Mouse (Mus musculus) heart, embryonic 13.5 days (tissue): ENCODE results near the gene Btaf1. TPM values are rescaled to one million over a fixed set of nuclear protein-coding genes. Genes with fewer than 3 reads are reported as not detected.

Source experiments
- ATAC-seq: fragments of 200-750 bp; cut with Nextera tagmentation; 2 replicates; pipeline ENCODE4 v1.8.0; 2017; ENCODE audit warnings: moderate TSS enrichment; ENCODE audit not compliant: insufficient number of reproducible peaks, low FRiP score, low TSS enrichment; ENCODE audit errors: extremely low read depth
- H3K27ac ChIP-seq: fragments of 300-500 bp; sonication (generic); replicated peaks from 2 replicates; pipeline ENCODE4 v1.5.1; 2015; ENCODE audit warnings: moderate library complexity, mild to moderate bottlenecking, inconsistent platforms
- H3K27me3 ChIP-seq: fragments of 300-500 bp; sonication (generic); replicated peaks from 2 replicates; pipeline ENCODE4 v1.6.1; 2015; ENCODE audit warnings: mild to moderate bottlenecking, inconsistent platforms
- H3K36me3 ChIP-seq: fragments of 300-500 bp; sonication (generic); 2 replicates; pipeline ENCODE4 v1.6.1; 2015; ENCODE audit warnings: mild to moderate bottlenecking, inconsistent platforms
- H3K4me1 ChIP-seq: fragments of 300-500 bp; sonication (generic); 2 replicates; pipeline ENCODE4 v1.6.1; 2015; ENCODE audit warnings: inconsistent platforms
- H3K4me2 ChIP-seq: fragments of 300-500 bp; sonication (generic); 2 replicates; pipeline ENCODE4 v1.6.1; 2015; ENCODE audit warnings: inconsistent platforms, mild to moderate bottlenecking, moderate library complexity
- H3K4me3 ChIP-seq: fragments of 300-500 bp; sonication (generic); 2 replicates; pipeline ENCODE4 v1.5.1; 2015; ENCODE audit warnings: moderate library complexity, mild to moderate bottlenecking, inconsistent platforms
- H3K9ac ChIP-seq: fragments of 300-500 bp; sonication (generic); 2 replicates; pipeline ENCODE4 v1.6.1; 2015; ENCODE audit warnings: inconsistent platforms, mild to moderate bottlenecking, moderate library complexity
- H3K9me3 ChIP-seq: fragments of 300-500 bp; sonication (generic); 2 replicates; pipeline ENCODE4 v1.6.1; 2016; ENCODE audit warnings: inconsistent platforms
- WGBS: fragments of 180-500 bp; shearing (Covaris S2); methylation state at CpG from one replicate; pipeline ENCODE4 v1.1.7; 2015; ENCODE audit warnings: mixed read lengths; 5-methylcytosine and 5-hydroxymethylcytosine counted together
- polyA plus RNA-seq: library from polyadenylated mRNA; unstranded; fragments of >200 nt; fragmentation: Nextera tagmentation; extraction: Ambion mirVana; gene quantifications from 2 replicates; pipeline ENCODE4 v1.2.1, GENCODE M21; 2015

The Btaf1 gene
- polyA plus RNA-seq = 6.5 and 6.9 TPM in 2 replicates

DNA sequence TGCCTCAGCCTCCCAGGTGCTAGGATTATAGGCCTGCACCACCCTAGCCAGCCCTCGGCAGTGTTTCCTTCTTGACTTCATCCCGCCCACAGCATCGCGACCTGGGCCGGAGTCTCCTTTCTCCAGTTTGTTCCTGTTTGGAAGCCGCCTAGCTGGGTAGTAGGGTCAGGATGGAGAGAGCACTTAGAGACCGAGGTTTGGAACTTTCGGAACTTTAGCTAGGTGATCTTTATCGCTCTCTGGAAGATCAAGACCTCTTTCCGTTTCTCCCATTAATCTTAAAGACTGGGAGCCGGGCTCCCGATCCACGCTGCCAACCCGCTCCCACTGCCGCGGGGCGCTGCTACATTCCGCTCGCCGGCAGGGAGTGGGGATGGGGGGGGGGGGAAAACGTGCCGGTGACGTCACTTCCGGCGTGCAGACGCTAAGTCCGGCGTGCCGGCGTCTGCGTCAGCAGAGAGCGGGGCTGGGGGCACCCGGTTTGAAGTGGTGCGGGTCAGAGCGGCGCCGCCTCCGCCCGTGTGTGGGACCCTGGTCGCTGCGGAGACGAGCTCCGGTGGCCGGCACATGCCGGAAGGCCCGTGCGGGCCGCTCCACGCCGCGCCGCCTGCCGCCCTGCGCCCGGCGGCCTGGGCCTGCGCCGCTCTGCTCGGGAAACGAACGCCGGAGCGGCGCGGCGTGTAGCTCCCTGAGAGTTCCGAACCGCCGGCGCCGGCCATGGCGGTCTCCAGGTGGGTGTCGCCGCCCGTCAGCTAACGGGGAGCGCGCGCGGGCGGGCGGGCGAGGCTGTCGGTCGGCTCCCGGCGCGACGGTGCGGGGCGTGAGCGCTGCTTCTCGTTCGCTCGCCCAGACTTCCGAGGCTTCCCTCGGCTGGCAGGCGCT is at the start of gene Btaf1:
Gene Btaf1, plus strand, starts transcription at position 409 of the 882 bp plus-strand sequence.
- ATAC-seq = peak; percentile 90

DNA sequence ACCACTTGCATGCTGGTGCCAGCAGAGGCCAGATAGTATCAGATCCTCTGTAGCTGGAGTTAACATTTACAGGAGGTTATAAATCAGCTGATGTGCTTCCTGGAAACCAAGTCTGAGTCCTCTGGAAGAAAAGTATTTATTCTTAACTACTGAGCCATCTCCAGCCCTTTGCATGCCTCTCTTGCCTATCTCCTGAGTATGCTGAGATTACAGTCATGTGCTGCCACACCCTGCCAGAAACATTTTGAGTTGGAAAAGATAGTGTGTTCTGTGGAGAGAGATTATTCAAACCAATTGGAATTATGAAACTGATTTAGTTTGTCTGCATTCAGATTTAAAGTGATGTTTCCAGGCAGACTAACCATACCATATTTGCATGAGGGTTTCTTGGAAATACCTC is 48.5 kb upstream of the Btaf1 start:
- Histone ChIP-seq H3K27ac (no peak overlapping the region; the same call in 1 of the 2 replicates), H3K4me3 (no peak overlapping the region), H3K36me3 (peaks cover 90% of the 10 kb centered on the region), H3K4me2 (no peak overlapping the region), H3K9ac (no peak overlapping the region), H3K27me3 (no peaks in the 10 kb centered on the region), H3K9me3 (no peaks in the 10 kb centered on the region), H3K4me1 (peaks cover 22% of the 10 kb centered on the region)
- ATAC-seq = no peak

More for the DNA sequence above, at the start of gene Btaf1:
- Histone ChIP-seq H3K4me2 (peak within 1 kb of the TSS; percentile 94), H3K9ac (peak within 1 kb of the TSS; percentile 95), H3K4me3 (peak within 1 kb of the TSS; percentile 97), H3K9me3 (no peaks in the 10 kb centered on the region), H3K36me3 (no peaks in the 10 kb centered on the region), H3K4me1 (peaks cover 35% of the 10 kb centered on the region), H3K27ac (peak within 1 kb of the TSS; percentile 94), H3K27me3 (no peaks in the 10 kb centered on the region)
- under 1% methylated on average over 98 of the region's 98 CpGs for WGBS

DNA sequence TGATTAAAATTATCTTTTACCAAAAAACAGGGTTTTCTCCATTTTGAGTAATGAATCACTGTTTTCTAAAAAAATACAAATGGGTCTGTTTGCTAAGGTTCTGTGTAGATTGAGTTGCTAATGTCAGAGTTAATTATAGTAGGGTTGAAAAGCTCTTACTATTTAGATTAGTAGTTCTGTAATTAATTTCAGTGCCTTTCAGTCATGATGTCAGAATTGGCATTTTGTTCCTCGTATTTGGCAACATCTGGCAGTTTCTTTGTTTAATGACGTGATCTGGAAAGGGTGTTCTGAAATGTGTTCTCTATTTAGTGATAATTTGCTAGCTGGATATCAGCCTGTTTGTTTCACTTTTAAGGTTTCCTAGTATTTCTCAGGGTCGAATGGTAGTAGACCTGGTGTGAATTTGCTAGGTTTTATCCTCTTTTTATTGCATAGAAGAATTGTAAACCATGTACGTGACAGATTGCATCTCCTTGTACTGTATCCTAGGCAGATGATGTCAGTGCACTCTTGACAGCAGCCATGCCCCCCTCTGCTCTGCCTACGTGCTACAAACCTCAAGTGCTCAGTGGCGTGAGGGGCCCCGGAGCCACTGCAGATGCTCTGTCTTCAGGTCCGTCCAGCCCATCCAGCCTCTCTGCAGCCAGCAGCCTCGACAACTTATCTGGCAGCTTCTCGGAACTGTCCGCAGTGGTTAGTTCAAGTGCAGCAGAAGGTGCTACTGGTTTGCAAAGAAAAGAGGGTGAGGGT is 47.0 kb upstream of the Btaf1 start:
- H3K36me3 ChIP-seq = peaks cover 91% of the 10 kb centered on the region
- peak overlapping the region; percentile 56 for H3K9ac ChIP-seq
- H3K4me1 ChIP-seq = peaks cover 22% of the 10 kb centered on the region
- peak overlapping the region; percentile 34 for H3K4me2 ChIP-seq
- peak; percentile 37; the same call in 1 of the 2 replicates for ATAC-seq
- no peaks in the 10 kb centered on the region for H3K9me3 ChIP-seq
- H3K27ac ChIP-seq = peak overlapping the region; percentile 81
- H3K27me3 ChIP-seq = no peaks in the 10 kb centered on the region
- H3K4me3 ChIP-seq = no peak overlapping the region
- WGBS = 44% methylated on average over 11 of the region's 11 CpGs

DNA sequence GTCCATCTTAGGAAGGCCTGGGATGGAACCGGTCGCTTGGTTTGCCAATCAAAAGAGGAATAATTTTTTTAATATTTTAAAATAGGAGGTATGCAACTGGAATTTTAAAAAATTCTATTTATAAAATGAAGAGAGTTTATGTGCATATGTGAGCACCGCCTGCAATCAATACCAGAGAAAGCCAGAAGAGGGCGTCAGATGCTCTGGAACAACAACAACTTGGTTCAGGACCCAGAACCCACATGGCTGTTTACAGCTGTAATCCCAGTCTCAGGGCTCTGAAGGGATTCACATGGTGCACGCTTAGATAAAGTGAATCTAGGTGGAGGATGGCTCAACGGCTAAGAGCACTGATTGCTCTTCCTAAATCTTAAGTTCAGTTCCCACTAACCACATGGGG is 42.8 kb upstream of the Btaf1 start:
- Histone ChIP-seq H3K27ac (no peak overlapping the region), H3K9me3 (no peaks in the 10 kb centered on the region), H3K27me3 (no peaks in the 10 kb centered on the region), H3K36me3 (peaks cover 93% of the 10 kb centered on the region), H3K9ac (no peak overlapping the region), H3K4me2 (no peak overlapping the region), H3K4me1 (peaks cover 17% of the 10 kb centered on the region), H3K4me3 (no peak overlapping the region)
- WGBS = 82% methylated on average over 6 of the region's 6 CpGs
- no peak for ATAC-seq

DNA sequence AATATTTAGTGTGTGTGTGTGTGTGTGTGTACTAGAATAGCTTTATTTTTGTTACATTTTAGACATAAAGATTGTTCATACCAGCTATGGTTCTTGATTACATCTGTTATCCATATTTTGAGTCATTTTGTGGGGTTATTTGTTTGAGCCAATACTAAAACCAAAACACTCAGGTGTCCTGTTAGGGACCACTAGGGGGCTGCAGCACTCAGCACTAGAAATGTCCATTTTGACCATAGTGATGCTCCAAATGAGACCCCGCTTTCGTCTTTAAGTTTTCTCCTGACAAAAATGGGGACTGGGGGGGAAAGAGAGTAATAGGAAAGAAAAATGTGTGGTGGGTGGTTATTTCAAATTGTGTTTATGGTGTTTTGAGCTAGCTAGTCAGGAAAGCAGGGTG is 39.6 kb upstream of the Btaf1 start:
- Histone ChIP-seq H3K27ac (no peak overlapping the region), H3K4me3 (no peak overlapping the region), H3K27me3 (no peaks in the 10 kb centered on the region), H3K9ac (no peak overlapping the region), H3K36me3 (peaks cover 99% of the 10 kb centered on the region), H3K4me1 (peaks cover 6% of the 10 kb centered on the region; the same call in 1 of the 2 replicates), H3K9me3 (no peaks in the 10 kb centered on the region), H3K4me2 (no peak overlapping the region)
- no peak for ATAC-seq
- WGBS = 90% methylated on average over 2 of the region's 2 CpGs

DNA sequence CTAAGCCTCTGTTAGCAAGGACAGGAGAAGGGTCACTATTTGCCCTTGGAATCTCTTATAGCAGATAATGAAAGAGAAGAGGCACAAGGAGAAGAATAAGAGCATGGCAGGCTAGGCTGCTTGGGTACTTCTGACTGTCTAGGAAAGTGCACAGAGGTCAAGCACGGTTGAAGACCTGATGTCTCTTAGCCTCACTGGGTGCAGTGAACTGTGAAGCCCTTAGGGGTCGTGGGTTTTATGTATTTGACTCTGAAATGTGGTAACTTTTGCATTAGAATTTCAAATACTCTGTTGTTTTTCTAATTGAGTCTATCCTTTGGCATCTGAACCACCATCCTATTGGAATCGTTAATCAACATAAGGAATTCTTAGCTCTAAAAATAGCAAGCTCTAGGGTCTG is 38.2 kb upstream of the Btaf1 start:
- no peak overlapping the region for H3K4me3 ChIP-seq
- H3K9ac ChIP-seq = no peak overlapping the region
- H3K4me1 ChIP-seq = peaks cover 6% of the 10 kb centered on the region; the same call in 1 of the 2 replicates
- WGBS = 67% methylated on average over 3 of the region's 3 CpGs
- no peak overlapping the region for H3K4me2 ChIP-seq
- no peak overlapping the region for H3K27ac ChIP-seq
- H3K36me3 ChIP-seq = peaks cover 98% of the 10 kb centered on the region
- no peak for ATAC-seq
- H3K27me3 ChIP-seq = no peaks in the 10 kb centered on the region
- H3K9me3 ChIP-seq = no peaks in the 10 kb centered on the region

DNA sequence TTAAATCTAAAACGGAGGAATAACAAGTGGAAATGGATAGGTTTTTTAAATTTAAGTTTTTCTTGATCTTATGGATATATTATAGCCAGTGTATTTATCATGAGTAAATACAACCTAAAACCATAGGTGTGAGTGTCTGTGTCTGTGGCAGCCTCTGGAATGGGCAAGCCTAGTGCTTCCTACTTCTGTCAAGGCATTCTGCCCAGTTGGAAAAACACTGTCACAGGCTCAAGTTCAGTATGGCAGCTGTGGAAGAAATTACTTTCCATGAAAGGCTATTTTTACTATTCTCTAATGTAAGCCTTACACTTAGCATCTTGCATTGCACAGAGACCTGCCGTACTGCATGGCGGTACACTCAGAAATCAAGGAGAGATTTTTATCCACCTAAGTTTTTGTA is 34.1 kb upstream of the Btaf1 start:
- Histone ChIP-seq H3K4me2 (no peak overlapping the region), H3K36me3 (peaks cover 85% of the 10 kb centered on the region), H3K27ac (no peak overlapping the region), H3K9ac (no peak overlapping the region), H3K4me3 (no peak overlapping the region), H3K27me3 (no peaks in the 10 kb centered on the region), H3K4me1 (peaks cover 6% of the 10 kb centered on the region; the same call in 1 of the 2 replicates), H3K9me3 (no peaks in the 10 kb centered on the region)
- ATAC-seq = no peak
- 96% methylated on average over 3 of the region's 3 CpGs for WGBS

DNA sequence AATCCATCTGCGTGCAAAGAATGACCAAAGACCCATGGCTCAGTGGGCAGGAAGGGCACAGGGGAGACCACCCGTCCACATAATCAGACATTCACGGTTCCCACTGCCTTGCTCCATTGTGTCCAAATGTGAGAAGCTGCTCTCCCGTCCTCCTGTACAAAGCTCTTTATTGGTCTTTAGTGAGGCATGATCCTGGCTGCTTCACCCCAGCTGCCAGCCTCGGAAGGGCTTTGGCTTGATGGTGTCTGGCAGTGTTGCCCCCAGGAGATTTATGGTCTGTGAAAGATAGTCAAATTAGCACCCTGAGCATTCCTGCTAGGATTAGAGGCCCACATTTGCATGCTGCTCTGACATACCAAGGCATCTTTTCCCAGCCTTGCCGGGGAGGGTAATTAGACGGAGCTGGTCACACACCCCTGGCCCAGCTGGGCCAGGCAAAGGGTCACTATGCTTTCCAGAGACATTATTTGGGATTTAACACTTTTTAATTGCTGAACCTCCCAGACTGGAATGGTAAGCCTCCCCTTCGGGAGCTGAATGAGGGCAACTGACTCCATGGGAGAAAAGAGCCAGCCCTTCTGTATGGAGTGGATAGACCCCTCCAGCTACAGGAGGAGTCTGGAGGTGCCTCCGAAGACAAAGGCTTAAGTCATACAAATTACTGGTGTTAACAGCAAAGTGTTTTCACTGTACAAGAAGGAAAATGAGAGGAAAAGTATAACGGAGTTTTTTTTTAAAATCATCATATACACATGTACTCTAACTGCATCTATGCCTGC is 28.9 kb upstream of the Btaf1 start:
- no peaks in the 10 kb centered on the region for H3K27me3 ChIP-seq
- ATAC-seq = no peak
- 0 out of 2 replicates have a peak, but pooled peaks cover 3% of the 10 kb centered on the region for H3K4me1 ChIP-seq
- no peak overlapping the region for H3K27ac ChIP-seq
- no peak overlapping the region for H3K9ac ChIP-seq
- no peaks in the 10 kb centered on the region for H3K9me3 ChIP-seq
- no peak overlapping the region for H3K4me3 ChIP-seq
- peaks cover 34% of the 10 kb centered on the region for H3K36me3 ChIP-seq
- WGBS = 27% methylated on average over 10 of the region's 10 CpGs
- no peak overlapping the region for H3K4me2 ChIP-seq

DNA sequence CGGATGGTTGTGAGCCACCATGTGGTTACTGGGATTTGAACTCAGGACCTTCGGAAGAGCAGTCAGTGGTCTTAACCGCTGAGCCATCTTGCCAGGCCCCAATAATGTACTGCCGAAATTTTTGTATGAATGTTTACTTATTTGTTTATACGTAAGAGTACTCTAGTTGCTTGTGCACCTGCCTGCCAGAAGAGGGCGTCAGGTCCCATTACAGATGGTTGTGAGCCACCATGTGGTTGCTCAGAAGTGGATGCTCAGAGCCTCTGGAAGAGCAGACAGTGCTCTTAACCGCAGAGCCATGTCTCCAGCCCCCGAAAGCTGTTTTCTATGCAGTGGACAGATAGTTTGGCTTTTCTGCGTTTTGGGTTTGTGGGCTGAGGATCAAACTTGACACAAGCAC is 28.1 kb upstream of the Btaf1 start:
- no peaks in the 10 kb centered on the region for H3K9me3 ChIP-seq
- H3K4me3 ChIP-seq = no peak overlapping the region
- no peak overlapping the region for H3K4me2 ChIP-seq
- H3K4me1 ChIP-seq = 0 out of 2 replicates have a peak, but pooled peaks cover 3% of the 10 kb centered on the region
- ATAC-seq = no peak
- H3K9ac ChIP-seq = no peak overlapping the region
- H3K27ac ChIP-seq = no peak overlapping the region
- peaks cover 27% of the 10 kb centered on the region for H3K36me3 ChIP-seq
- WGBS = 53% methylated on average over 9 of the region's 9 CpGs
- no peaks in the 10 kb centered on the region for H3K27me3 ChIP-seq

DNA sequence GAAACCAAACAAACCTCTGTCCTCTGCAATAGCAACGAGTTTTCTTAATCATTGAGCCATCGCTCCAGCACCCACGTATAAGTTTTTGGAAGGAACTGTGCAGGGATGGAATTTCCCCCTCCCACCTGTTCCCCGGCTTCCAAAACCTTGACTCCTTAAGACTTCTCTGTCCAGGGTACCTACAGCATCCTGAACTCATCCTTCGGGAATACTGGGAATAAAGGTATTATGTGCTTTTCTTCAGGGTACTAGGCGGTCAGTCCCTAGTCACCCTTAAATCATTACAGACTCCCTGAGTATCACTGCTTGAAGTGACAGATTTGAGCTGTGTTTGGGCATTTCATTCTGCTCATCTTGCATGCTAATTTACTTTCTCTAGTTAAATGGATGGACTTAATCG is 22.5 kb upstream of the Btaf1 start:
- 45% methylated on average over 7 of the region's 7 CpGs for WGBS
- H3K4me3 ChIP-seq = peak overlapping the region; percentile 71
- H3K9ac ChIP-seq = peak overlapping the region; percentile 84

More for the DNA sequence above, 22.5 kb upstream of the Btaf1 start:
- Histone ChIP-seq H3K4me2 (peak overlapping the region; percentile 84), H3K9me3 (no peaks in the 10 kb centered on the region), H3K27me3 (no peaks in the 10 kb centered on the region), H3K27ac (peak overlapping the region; percentile 80; the same call in 1 of the 2 replicates), H3K36me3 (no peaks in the 10 kb centered on the region), H3K4me1 (peaks cover 8% of the 10 kb centered on the region)
- no peak for ATAC-seq
